Mouse (Mus musculus): Measurements from ENCODE around the gene Ribc2.

Gene Ribc2

GRCm38 (mm10) chr15:85179528-85180180 lies 47.8 kb downstream of the Ribc2 start:
- no peak for DNase-seq

GRCm38 (mm10) chr15:85180368-85180767 lies 48.5 kb downstream of the Ribc2 start:
- no peak for DNase-seq

GRCm38 (mm10) chr15:85182063-85182462 lies 50.2 kb downstream of the Ribc2 start:
- DNase-seq, result no peak

- DNase-seq, result no peak
Measured at GRCm38 (mm10) chr15:85186916-85187315, 55.0 kb downstream of the Ribc2 start.

GRCm38 (mm10) chr15:85188167-85188778 lies 56.4 kb downstream of the Ribc2 start:
- DNase-seq, result no peak
